Mouse (Mus musculus) midbrain, embryonic 15.5 days (tissue): ENCODE data around the gene Otop1. TPM values are rescaled to one million over a fixed set of nuclear protein-coding genes. Genes with fewer than 3 reads are reported as not detected.
A peak's percentile ranks its signal among the peaks of the same experiment; 100 is the strongest.

ENCODE experiments used
- ATAC-seq: fragments of 200-750 bp; cut with Nextera tagmentation; replicated peaks from 2 replicates; pipeline ENCODE4 v1.8.0; 2017; ENCODE audit warnings: moderate TSS enrichment
- H3K27ac ChIP-seq: fragments of 300-500 bp; sonication (generic); 2 replicates; pipeline ENCODE4 v1.5.1; 2015; ENCODE audit warnings: mild to moderate bottlenecking, inconsistent platforms
- H3K27me3 ChIP-seq: fragments of 300-500 bp; sonication (generic); replicated peaks from 2 replicates; pipeline ENCODE4 v1.6.1; 2015; ENCODE audit warnings: inconsistent platforms
- H3K36me3 ChIP-seq: fragments of 300-500 bp; sonication (generic); replicated peaks from 2 replicates; pipeline ENCODE4 v1.6.1; 2015; ENCODE audit warnings: inconsistent platforms
- H3K4me1 ChIP-seq: fragments of 300-500 bp; sonication (generic); 2 replicates; pipeline ENCODE4 v1.6.1; 2015; ENCODE audit warnings: inconsistent platforms
- H3K4me2 ChIP-seq: fragments of 300-500 bp; sonication (generic); 2 replicates; pipeline ENCODE4 v1.6.1; 2015; ENCODE audit warnings: inconsistent platforms, mild to moderate bottlenecking, moderate library complexity
- H3K4me3 ChIP-seq: fragments of 300-500 bp; sonication (generic); 2 replicates; pipeline ENCODE4 v1.5.1; 2015; ENCODE audit warnings: mild to moderate bottlenecking, inconsistent platforms
- H3K9ac ChIP-seq: fragments of 300-500 bp; sonication (generic); 2 replicates; pipeline ENCODE4 v1.6.1; 2015; ENCODE audit warnings: mild to moderate bottlenecking, inconsistent platforms
- H3K9me3 ChIP-seq: fragments of 300-500 bp; sonication (generic); 2 replicates; pipeline ENCODE4 v1.6.1; 2016; ENCODE audit warnings: inconsistent platforms
- WGBS: fragments of 180-500 bp; shearing (Covaris S2); methylation state at CpG from one replicate; pipeline ENCODE4 v1.1.7; 2015; ENCODE audit warnings: mixed read lengths; 5-methylcytosine and 5-hydroxymethylcytosine counted together
- polyA plus RNA-seq: library from polyadenylated mRNA; unstranded; fragments of >200 nt; fragmentation: Nextera tagmentation; extraction: Ambion mirVana; gene quantifications from 2 replicates; pipeline ENCODE4 v1.2.1, GENCODE M21; 2015

The Otop1 gene
- polyA plus RNA-seq, 1 experiment from 2014 or later = not detected

GRCm38 (mm10) chr5:38307255-38308101 lies 31.7 kb downstream of the Otop1 start:
- Histone ChIP-seq H3K4me3 (peak overlapping the region; percentile 42), H3K4me1 (no peaks in the 10 kb centered on the region; the same call in 1 of the 2 replicates), H3K27ac (no peak overlapping the region), H3K36me3 (no peaks in the 10 kb centered on the region), H3K9me3 (no peaks in the 10 kb centered on the region), H3K27me3 (peaks cover 8% of the 10 kb centered on the region), H3K9ac (peak overlapping the region; percentile 49; the same call in 1 of the 2 replicates), H3K4me2 (peak overlapping the region; percentile 73)
- WGBS = 10% methylated on average over 26 of the region's 26 CpGs
- peak; percentile 91 for ATAC-seq

DNA sequence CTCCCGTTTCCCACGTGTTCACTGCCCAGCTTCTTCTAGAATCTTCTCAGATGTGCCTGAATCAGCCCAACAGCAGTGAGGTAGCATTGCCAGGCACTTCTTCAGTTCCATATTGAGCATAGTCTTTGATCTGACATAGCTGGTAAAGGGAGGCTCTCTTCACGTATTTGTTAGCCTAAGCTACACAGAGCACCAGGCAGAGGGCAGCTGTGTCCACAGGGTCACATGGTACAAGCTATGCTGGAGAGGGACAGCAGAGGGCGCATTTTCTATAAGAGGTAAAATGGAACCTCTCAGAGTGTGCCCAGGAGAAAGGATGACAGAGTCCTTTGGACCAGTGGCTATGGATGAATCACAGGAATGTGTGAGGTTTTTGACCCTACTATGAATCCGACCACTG lies 33.1 kb downstream of the Otop1 start:
- Histone ChIP-seq H3K4me2 (no peak overlapping the region), H3K36me3 (no peaks in the 10 kb centered on the region), H3K9ac (no peak overlapping the region), H3K9me3 (no peaks in the 10 kb centered on the region), H3K27me3 (peaks cover 8% of the 10 kb centered on the region), H3K27ac (no peak overlapping the region), H3K4me3 (no peak overlapping the region), H3K4me1 (no peaks in the 10 kb centered on the region; the same call in 1 of the 2 replicates)
- ATAC-seq = 0 out of 2 replicates have a peak, but pooled peaks have one; percentile 22
- 52% methylated on average over 5 of the region's 5 CpGs for WGBS

GRCm38 (mm10) chr5:38309795-38310194 lies 34.0 kb downstream of the Otop1 start:
- no peak overlapping the region for H3K9ac ChIP-seq
- no peaks in the 10 kb centered on the region; the same call in 1 of the 2 replicates for H3K4me1 ChIP-seq
- ATAC-seq = no peak
- H3K27ac ChIP-seq = no peak overlapping the region
- H3K4me2 ChIP-seq = no peak overlapping the region
- H3K9me3 ChIP-seq = no peaks in the 10 kb centered on the region
- H3K4me3 ChIP-seq = no peak overlapping the region
- H3K36me3 ChIP-seq = no peaks in the 10 kb centered on the region
- whole genome bisulfite sequencing = 75% methylated on average over 3 of the region's 3 CpGs
- peaks cover 8% of the 10 kb centered on the region for H3K27me3 ChIP-seq

GRCm38 (mm10) chr5:38318966-38319786 lies 43.4 kb downstream of the Otop1 start, which contains the start of gene Drd5:
Gene Drd5 (plus strand): TSS chr5:38319367.
- no peak within 1 kb of the TSS for H3K27ac ChIP-seq
- peak within 1 kb of the TSS; percentile 41 for H3K9ac ChIP-seq
- 2% methylated on average over 67 of the region's 67 CpGs for WGBS
- H3K36me3 ChIP-seq = no peaks in the 10 kb centered on the region
- no peaks in the 10 kb centered on the region for H3K9me3 ChIP-seq
- H3K27me3 ChIP-seq = peaks cover 36% of the 10 kb centered on the region
- peak; percentile 70 for ATAC-seq
- peaks cover 10% of the 10 kb centered on the region for H3K4me1 ChIP-seq
- H3K4me2 ChIP-seq = peak within 1 kb of the TSS; percentile 93
- peak within 1 kb of the TSS; percentile 47 for H3K4me3 ChIP-seq

DNA sequence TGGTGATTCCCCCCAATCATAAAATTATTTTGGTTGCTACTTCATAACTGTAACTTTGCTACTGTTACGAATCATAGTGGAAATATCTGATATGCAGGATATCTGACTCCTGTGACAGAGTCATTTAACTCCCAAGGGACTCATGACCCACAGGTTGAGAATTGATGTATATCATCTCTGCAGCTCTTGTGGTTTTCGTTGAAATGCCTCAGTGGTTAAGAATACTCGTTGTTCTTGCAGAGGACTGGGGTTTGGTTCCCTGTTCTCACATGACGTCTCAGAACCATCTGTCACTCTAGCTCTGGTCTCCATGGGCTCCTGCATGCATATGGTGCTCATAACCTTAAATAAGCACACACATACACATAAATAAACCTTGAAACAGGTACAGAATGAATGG lies 57.6 kb downstream of the Otop1 start:
- 75% methylated on average over 4 of the region's 4 CpGs for WGBS
- no peaks in the 10 kb centered on the region for H3K36me3 ChIP-seq
- no peaks in the 10 kb centered on the region for H3K27me3 ChIP-seq
- H3K4me3 ChIP-seq = no peak overlapping the region
- no peak for ATAC-seq
- no peak overlapping the region for H3K9ac ChIP-seq
- H3K4me1 ChIP-seq = no peaks in the 10 kb centered on the region
- H3K4me2 ChIP-seq = no peak overlapping the region
- no peaks in the 10 kb centered on the region for H3K9me3 ChIP-seq
- H3K27ac ChIP-seq = no peak overlapping the region

DNA sequence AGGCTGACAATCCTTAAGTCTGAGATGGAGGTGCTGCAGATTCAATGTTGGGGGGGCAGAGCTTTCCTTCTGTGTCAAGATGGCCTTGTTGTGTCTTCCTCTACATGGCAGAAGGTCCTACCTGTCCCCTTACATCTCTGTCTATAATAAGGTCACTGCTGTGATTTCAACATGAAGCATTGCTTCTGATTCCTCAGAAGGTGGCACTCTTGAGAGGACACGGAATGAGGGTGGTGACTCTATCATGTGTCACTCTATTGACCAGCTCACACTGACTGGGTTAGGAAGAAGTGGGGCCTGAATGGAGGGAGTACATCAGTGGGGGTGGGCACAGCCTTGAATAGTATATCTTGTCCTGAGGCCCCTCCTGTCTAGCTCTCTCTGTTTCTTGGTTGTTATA lies 58.8 kb downstream of the Otop1 start:
- Histone ChIP-seq H3K4me1 (no peaks in the 10 kb centered on the region), H3K4me3 (no peak overlapping the region), H3K27me3 (no peaks in the 10 kb centered on the region), H3K9me3 (no peaks in the 10 kb centered on the region), H3K9ac (no peak overlapping the region), H3K4me2 (no peak overlapping the region), H3K36me3 (no peaks in the 10 kb centered on the region), H3K27ac (no peak overlapping the region)
- no peak for ATAC-seq
- 38% methylated on average over 1 of the region's 1 CpGs for WGBS

GRCm38 (mm10) chr5:38343101-38343500 lies 67.3 kb downstream of the Otop1 start:
- H3K4me1 ChIP-seq = 0 out of 2 replicates have a peak, but pooled peaks cover 8% of the 10 kb centered on the region
- ATAC-seq = peak; percentile 40; the same call in 1 of the 2 replicates
- no peak overlapping the region for H3K4me2 ChIP-seq
- no peaks in the 10 kb centered on the region for H3K36me3 ChIP-seq
- no peak overlapping the region for H3K27ac ChIP-seq
- no peaks in the 10 kb centered on the region for H3K9me3 ChIP-seq
- WGBS = 40% methylated on average over 3 of the region's 3 CpGs
- H3K27me3 ChIP-seq = no peaks in the 10 kb centered on the region
- no peak overlapping the region for H3K9ac ChIP-seq
- H3K4me3 ChIP-seq = no peak overlapping the region

- H3K27me3 ChIP-seq = no peaks in the 10 kb centered on the region
- 0 out of 2 replicates have a peak, but pooled peaks cover 13% of the 10 kb centered on the region for H3K4me1 ChIP-seq
- 35% methylated on average over 10 of the region's 10 CpGs for WGBS
- no peak for ATAC-seq
- no peak overlapping the region for H3K9ac ChIP-seq
- no peak overlapping the region for H3K4me3 ChIP-seq
- no peaks in the 10 kb centered on the region for H3K9me3 ChIP-seq
- no peak overlapping the region for H3K27ac ChIP-seq
- no peak overlapping the region for H3K4me2 ChIP-seq
- H3K36me3 ChIP-seq = no peaks in the 10 kb centered on the region
Observed at GRCm38 (mm10) chr5:38346646-38347432, 71.1 kb downstream of the Otop1 start.

GRCm38 (mm10) chr5:38350351-38350929 lies 74.7 kb downstream of the Otop1 start:
- no peak for ATAC-seq
- Histone ChIP-seq H3K4me2 (no peak overlapping the region), H3K27me3 (no peaks in the 10 kb centered on the region), H3K36me3 (no peaks in the 10 kb centered on the region), H3K4me3 (no peak overlapping the region), H3K9me3 (no peaks in the 10 kb centered on the region), H3K4me1 (0 out of 2 replicates have a peak, but pooled peaks cover 13% of the 10 kb centered on the region), H3K27ac (no peak overlapping the region), H3K9ac (no peak overlapping the region)
- 21% methylated on average over 5 of the region's 5 CpGs for WGBS
